Mouse (Mus musculus) heart, postnatal 0 days (tissue): ENCODE data around the gene Zfp580.

Experiments
- CTCF ChIP-seq: IDR thresholded peaks from 2 replicates; pipeline ENCODE4 v1.5.1; 2016; ENCODE audit warnings: antibody characterized with exemption, control low read depth, low read depth
- EP300 ChIP-seq: IDR thresholded peaks from 2 replicates; pipeline ENCODE4 v1.6.1; 2016; ENCODE audit warnings: antibody characterized with exemption, low read depth

GRCm38 (mm10) chr7:5087886-5088285, 36.5 kb downstream of the Zfp580 start:
- no peak for TF ChIP-seq CTCF
- no peak for TF ChIP-seq EP300
